8 mouse cellular contexts compared by ENCODE assay signal in the genomic region with DNA sequence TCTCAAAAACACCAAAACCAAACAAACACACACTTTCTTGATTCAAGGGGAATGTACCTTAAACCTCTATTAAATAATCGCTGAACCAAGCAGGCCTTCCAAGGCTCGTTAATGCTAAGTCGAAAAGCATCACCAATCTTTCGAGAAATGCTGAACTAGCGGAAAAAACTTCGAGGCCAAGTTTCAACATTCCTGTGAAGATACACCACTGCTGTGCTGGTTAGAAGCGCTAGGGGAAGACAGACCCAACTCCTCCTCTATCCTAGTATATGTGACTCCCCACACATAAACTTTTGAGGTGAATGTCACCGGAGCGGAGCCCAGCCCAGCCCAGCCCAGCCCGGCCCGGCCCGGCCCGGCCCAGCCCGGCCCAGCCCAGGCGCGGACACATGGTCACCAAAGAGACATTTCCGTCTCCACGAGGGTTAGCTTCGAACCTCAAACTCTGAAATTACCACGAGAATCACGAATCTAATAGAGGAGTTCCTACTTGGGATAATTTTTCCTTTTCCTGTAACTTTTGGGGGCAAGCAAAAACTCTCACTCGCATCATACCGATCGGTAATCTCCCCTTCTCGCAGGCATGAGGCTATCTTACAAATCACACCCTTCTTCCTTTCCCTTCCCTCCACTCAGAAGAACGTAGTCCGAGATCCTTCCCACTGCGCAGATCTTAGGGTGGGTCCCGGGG. TPM values are rescaled to one million over a fixed set of nuclear protein-coding genes. Genes with fewer than 3 reads are reported as not detected.
DNase-seq lines count a peak whose midpoint lies in the region; ATAC-seq and TF ChIP-seq lines count a peak whose summit lies in the region.

No protein-coding gene starts in this region.

- H3K4me1 ChIP-seq in heart, adult 2 months (ENCODE audit: control insufficient read depth, insufficient read depth, low read length) = peaks cover 22% of the 10 kb centered on the region
- peaks cover 44% of the 10 kb centered on the region for H3K4me1 ChIP-seq in hindbrain, embryonic 12.5 days
- peaks cover 36% of the 10 kb centered on the region for H3K4me1 ChIP-seq in liver, embryonic 11.5 days (replicated peaks; ENCODE audit: control insufficient read depth, insufficient read depth, low read length)
- H3K4me1 ChIP-seq in neural tube, embryonic 15.5 days = peaks cover 45% of the 10 kb centered on the region

- intact Hi-C loops in heart, adult 2 months (cut with DNase I) = loop anchor here (2.0 to 10.0 kb wide), 3 partner anchors 60 to 656 kb away; partner anchors contain the start of genes Casp9, Dnajc16, Necap2 and Sdhb

- TF ChIP-seq CTCF in heart, adult 2 months (IDR thresholded peaks at IDR 0.05) = 0 out of 2 replicates have a peak, but pooled peaks have one; percentile 17

- no peak for TF ChIP-seq POLR2A in heart, adult 2 months (IDR thresholded peaks at IDR 0.05; ENCODE audit: insufficient read depth, low read depth, low read length)

- no peak; the same call in 1 of the 2 replicates for ATAC-seq in hindbrain, embryonic 12.5 days (ENCODE audit: low FRiP score)
- ATAC-seq in liver, embryonic 11.5 days (replicated peaks; ENCODE audit: low FRiP score) = peak; percentile 33
- ATAC-seq in neural tube, embryonic 15.5 days (ENCODE audit: low FRiP score) = peak; percentile 7; the same call in 1 of the 2 replicates

- peaks cover 9% of the 10 kb centered on the region for H3K79me2 ChIP-seq in heart, adult 2 months (replicated peaks; ENCODE audit: control insufficient read depth, insufficient read depth, low read length)

- H3K9me3 ChIP-seq in hindbrain, embryonic 12.5 days (replicated peaks) = no peaks in the 10 kb centered on the region
- no peaks in the 10 kb centered on the region for H3K9me3 ChIP-seq in liver, embryonic 11.5 days (ENCODE audit: control insufficient read depth, low read length)
- H3K9me3 ChIP-seq in neural tube, embryonic 15.5 days (replicated peaks) = no peaks in the 10 kb centered on the region

- H3K9ac ChIP-seq in heart, adult 2 months (ENCODE audit: low read depth, low read length) = peak overlapping the region; percentile 90
- peak overlapping the region; percentile 88 for H3K9ac ChIP-seq in hindbrain, embryonic 12.5 days
- peak overlapping the region; percentile 88 for H3K9ac ChIP-seq in liver, embryonic 11.5 days (ENCODE audit: low read depth, low read length)
- peak overlapping the region; percentile 91 for H3K9ac ChIP-seq in neural tube, embryonic 15.5 days (replicated peaks)

- H3K4me3 ChIP-seq in heart, adult 2 months = peak overlapping the region; percentile 61
- peak overlapping the region; percentile 76 for H3K4me3 ChIP-seq in hindbrain, embryonic 12.5 days
- H3K4me3 ChIP-seq in liver, embryonic 11.5 days (ENCODE audit: low read depth, low read length) = peak overlapping the region; percentile 81
- peak overlapping the region; percentile 90 for H3K4me3 ChIP-seq in neural tube, embryonic 15.5 days (replicated peaks)

- H3K27ac ChIP-seq in heart, adult 2 months = peak overlapping the region; percentile 97
- H3K27ac ChIP-seq in hindbrain, embryonic 12.5 days = peak overlapping the region; percentile 52; the same call in 1 of the 2 replicates
- peak overlapping the region; percentile 54 for H3K27ac ChIP-seq in liver, embryonic 11.5 days (ENCODE audit: low read depth, low read length)
- H3K27ac ChIP-seq in neural tube, embryonic 15.5 days (replicated peaks) = peak overlapping the region; percentile 98

- peaks cover 10% of the 10 kb centered on the region for H3K36me3 ChIP-seq in heart, adult 2 months (ENCODE audit: control insufficient read depth, insufficient read depth, low read length)
- H3K36me3 ChIP-seq in hindbrain, embryonic 12.5 days = no peaks in the 10 kb centered on the region
- 0 out of 2 replicates have a peak, but pooled peaks cover 8% of the 10 kb centered on the region for H3K36me3 ChIP-seq in liver, embryonic 11.5 days (ENCODE audit: control insufficient read depth, insufficient read depth, low read length)
- H3K36me3 ChIP-seq in neural tube, embryonic 15.5 days = no peaks in the 10 kb centered on the region

- peak overlapping the region; percentile 85 for H3K4me2 ChIP-seq in hindbrain, embryonic 12.5 days (replicated peaks)
- H3K4me2 ChIP-seq in liver, embryonic 11.5 days = peak overlapping the region; percentile 78
- peak overlapping the region; percentile 94 for H3K4me2 ChIP-seq in neural tube, embryonic 15.5 days

- 0 out of 2 replicates have a peak, but pooled peaks have one; percentile 11 for TF ChIP-seq EP300 in heart, adult 2 months (IDR thresholded peaks at IDR 0.05; ENCODE audit: insufficient read depth, low read depth, low read length)

- no peak for DNase-seq in heart, adult 2 months
- DNase-seq in heart, adult 8-10 months (ENCODE audit: low spot score) = no peak
- DNase-seq in brain, adult 2 months (ENCODE audit: low read depth, low spot score) = peak; percentile 18
- peak; percentile 49 for DNase-seq in liver, embryonic 11.5 days (ENCODE audit: low spot score)
- no peak for DNase-seq in right cerebral cortex, postnatal 14 days
- DNase-seq in thymus, postnatal 25 days = no peak

- 2% methylated on average over 29 of the region's 29 CpGs for WGBS in heart, adult 2 months
- WGBS in hindbrain, embryonic 12.5 days = 6% methylated on average over 29 of the region's 29 CpGs
- WGBS in liver, embryonic 11.5 days = 1% methylated on average over 29 of the region's 29 CpGs
- WGBS in neural tube, embryonic 15.5 days = 4% methylated on average over 29 of the region's 29 CpGs

- no peaks in the 10 kb centered on the region for H3K27me3 ChIP-seq in heart, adult 2 months (ENCODE audit: control insufficient read depth, insufficient read depth, low read length)
- H3K27me3 ChIP-seq in hindbrain, embryonic 12.5 days = no peaks in the 10 kb centered on the region
- H3K27me3 ChIP-seq in liver, embryonic 11.5 days (replicated peaks; ENCODE audit: control insufficient read depth, insufficient read depth, low read length) = no peaks in the 10 kb centered on the region
- H3K27me3 ChIP-seq in neural tube, embryonic 15.5 days (replicated peaks) = no peaks in the 10 kb centered on the region

RNA-seq across cellular contexts. Expression of gene Szrd1, which starts 1.0 kb away (rescaled TPM):
- 100 to 1,000 TPM in 1 of 2 experiments, 10 to 100 TPM in 1; 90.0 to 106 TPM for total RNA-seq in heart, adult 2 months (2021)
- polyA plus RNA-seq in heart, adult 2 months (2012; rRNA removed) = 32.1 and 33.1 TPM in 2 replicates
- total RNA-seq in heart, adult 8-10 months (2022) = 100 to 1,000 TPM in 2 of 4 experiments, 10 to 100 TPM in 2; 87.5 to 111 (median 98.0) TPM
- polyA plus RNA-seq in hindbrain, embryonic 12.5 days (2016; fragmentation: Nextera tagmentation; extraction: Ambion mirVana) = 30.7 and 32.4 TPM in 2 replicates
- polyA plus RNA-seq in liver, embryonic 11.5 days (2014; fragmentation: Nextera tagmentation; extraction: Ambion mirVana) = 24.7 and 26.2 TPM in 2 replicates
- polyA plus RNA-seq in neural tube, embryonic 15.5 days (2015; fragmentation: Nextera tagmentation; extraction: Ambion mirVana) = 23.7 and 29.1 TPM in 2 replicates

RNA-seq across cellular contexts. Expression of gene Fbxo42, which starts 9.1 kb away (rescaled TPM):
- 10 to 100 TPM in 1 of 2 experiments, 1 to 10 TPM in 1; 9.0 to 11.3 TPM for total RNA-seq in heart, adult 2 months (2021)
- polyA plus RNA-seq in heart, adult 2 months (2012; rRNA removed) = 7.6 and 11.9 TPM in 2 replicates
- 10 to 100 TPM in 2 of 4 experiments, 1 to 10 TPM in 2; 8.4 to 11.5 (median 10.0) TPM for total RNA-seq in heart, adult 8-10 months (2022)
- polyA plus RNA-seq in hindbrain, embryonic 12.5 days (2016; fragmentation: Nextera tagmentation; extraction: Ambion mirVana) = 28.3 and 28.6 TPM in 2 replicates
- 26.0 and 28.7 TPM in 2 replicates for polyA plus RNA-seq in liver, embryonic 11.5 days (2014; fragmentation: Nextera tagmentation; extraction: Ambion mirVana)
- 23.3 and 23.8 TPM in 2 replicates for polyA plus RNA-seq in neural tube, embryonic 15.5 days (2015; fragmentation: Nextera tagmentation; extraction: Ambion mirVana)

RNA-seq across cellular contexts. Expression of gene Spata21, which starts 50.4 kb away (rescaled TPM):
- total RNA-seq in heart, adult 2 months (2021) = not detected
- polyA plus RNA-seq in heart, adult 2 months (2012; rRNA removed) = 0.16 and 0.20 TPM in 2 replicates
- not detected for total RNA-seq in heart, adult 8-10 months (2022)
- 0.13 TPM in 1 of 2 replicates, not detected in the other for polyA plus RNA-seq in hindbrain, embryonic 12.5 days (2016; fragmentation: Nextera tagmentation; extraction: Ambion mirVana)
- polyA plus RNA-seq in liver, embryonic 11.5 days (2014; fragmentation: Nextera tagmentation; extraction: Ambion mirVana) = 0.19 TPM in 1 of 2 replicates, not detected in the other
- 0.51 and 0.55 TPM in 2 replicates for polyA plus RNA-seq in neural tube, embryonic 15.5 days (2015; fragmentation: Nextera tagmentation; extraction: Ambion mirVana)

Comparison
In these comparisons a context has a peak if more than half of its experiments do, and no peak if none do; other contexts are left out.
1. DNase-seq: peak in brain, adult 2 months (single experiment) and liver, embryonic 11.5 days (single experiment); none in heart, adult 2 months (0 of 2), heart, adult 8-10 months (single experiment), right cerebral cortex, postnatal 14 days (single experiment) and thymus, postnatal 25 days (single experiment).
2. Peak in every context shown above with its lines, with median percentiles within 50 percentile points of each other: H3K27ac ChIP-seq, H3K4me3 ChIP-seq, H3K9ac ChIP-seq and H3K4me2 ChIP-seq.